Mouse (Mus musculus) stomach, postnatal 0 days (tissue): ENCODE results near the gene C530008M17Rik.

Experiments used
- CTCF ChIP-seq: IDR thresholded peaks from 2 replicates; pipeline ENCODE4 v1.5.1; 2016; ENCODE audit warnings: antibody characterized with exemption, low read depth, mild to moderate bottlenecking, moderate library complexity
- EP300 ChIP-seq: optimal IDR thresholded peaks from 2 replicates; pipeline ENCODE3; 2016; ENCODE audit warnings: antibody characterized with exemption

DNA sequence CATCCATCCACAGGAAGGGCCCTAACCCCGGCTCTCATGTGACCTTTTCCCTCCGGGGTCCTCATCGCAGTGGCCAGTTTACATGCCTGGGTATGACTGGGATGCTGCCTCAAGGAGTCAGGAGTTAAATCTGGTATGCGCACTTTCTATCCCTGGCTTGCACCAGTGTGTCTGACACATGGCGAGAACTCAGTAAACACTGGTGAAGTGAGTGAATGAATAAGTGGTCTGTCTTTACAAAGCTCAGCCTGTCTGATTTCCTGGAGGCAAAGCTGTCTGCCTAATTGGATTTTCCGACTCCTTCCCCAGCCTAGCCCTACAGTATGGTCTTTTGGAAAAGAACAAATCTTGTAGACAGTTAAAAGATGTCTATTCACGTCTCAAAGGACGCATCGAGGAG lies 45.8 kb downstream of the C530008M17Rik start:
- no peak for TF ChIP-seq EP300
- no peak for TF ChIP-seq CTCF
